Mouse (Mus musculus) CH12.LX (cell line): ENCODE data around the gene Samd14.

Experiments used
- CTCF ChIP-seq, 2 experiments: IDR thresholded peaks in 1 of 2; conservative IDR thresholded peaks in 1 of 2; 2 replicates each; pipeline ENCODE4 v1.5.1; 2011 to 2012; ENCODE audit warnings: low read depth in 2 of 2, low read length in 2 of 2, improper control_type of control experiment in 1 of 2, inconsistent platforms in 1 of 2, mild to moderate bottlenecking in 1 of 2, moderate library complexity in 1 of 2
- ELF1 ChIP-seq: IDR thresholded peaks from 2 replicates; pipeline ENCODE4 v1.6.1; 2014; ENCODE audit warnings: low read depth, mild to moderate bottlenecking, inconsistent platforms, low read length, improper control_type of control experiment
- IRF4 ChIP-seq: IDR thresholded peaks from 2 replicates; pipeline ENCODE4 v1.6.1; 2014; ENCODE audit warnings: low read depth, mild to moderate bottlenecking, inconsistent platforms, low read length, improper control_type of control experiment
- POLR2A ChIP-seq: IDR thresholded peaks from 2 replicates; pipeline ENCODE4 v1.6.1; 2011; ENCODE audit warnings: low read depth, mild to moderate bottlenecking, improper control_type of control experiment, low read length
- POLR2AphosphoS2 ChIP-seq: IDR thresholded peaks from 2 replicates; pipeline ENCODE4 v1.6.1; 2011; ENCODE audit warnings: low read depth, low read length, improper control_type of control experiment
- USF2 ChIP-seq: conservative IDR thresholded peaks from 2 replicates; pipeline ENCODE4 v1.6.1; 2011; ENCODE audit warnings: low read depth, low read length, improper control_type of control experiment
- ZC3H11A ChIP-seq: IDR thresholded peaks from 2 replicates; pipeline ENCODE4 v1.6.1; 2012; ENCODE audit warnings: low read depth, mild to moderate bottlenecking, inconsistent platforms, low read length, improper control_type of control experiment

- no peak for TF ChIP-seq ZC3H11A
- no peak for TF ChIP-seq IRF4
- no peak for TF ChIP-seq CTCF (conservative IDR thresholded peaks at IDR 0.05 in 1 of 2, IDR thresholded peaks at IDR 0.05 in 1 of 2; ENCODE audit: low read depth in 2 of 2, low read length in 2 of 2)
- no peak for TF ChIP-seq USF2
- TF ChIP-seq POLR2A = no peak
- TF ChIP-seq POLR2AphosphoS2 = no peak
- TF ChIP-seq ELF1 = no peak
Measured at GRCm38 (mm10) chr11:94992480-94992753, 17.3 kb upstream of the Samd14 start.
